ENCODE assay signal across 8 mouse cellular contexts in genomic region chr7:70279927-70280642, GRCm38 (mm10).
DNase-seq lines count a peak whose midpoint lies in the region; ATAC-seq and TF ChIP-seq lines count a peak whose summit lies in the region.

No protein-coding gene starts in this region.

- no peaks in the 10 kb centered on the region for H3K36me3 ChIP-seq in liver, adult 2 months (ENCODE audit: control insufficient read depth, insufficient read depth, low read length)
- H3K36me3 ChIP-seq in forebrain, embryonic 10.5 days (replicated peaks), result no peaks in the 10 kb centered on the region; the same call in 1 of the 2 replicates
- H3K36me3 ChIP-seq in neural tube, embryonic 14.5 days (ENCODE audit: control insufficient read depth, insufficient read depth, low read length), result no peaks in the 10 kb centered on the region

- peaks cover 7% of the 10 kb centered on the region; the same call in 1 of the 2 replicates for H3K4me1 ChIP-seq in liver, adult 2 months (ENCODE audit: control insufficient read depth, insufficient read depth, low read length)
- H3K4me1 ChIP-seq in forebrain, embryonic 10.5 days, result peaks cover 53% of the 10 kb centered on the region
- peaks cover 11% of the 10 kb centered on the region; the same call in 1 of the 2 replicates for H3K4me1 ChIP-seq in neural tube, embryonic 14.5 days (ENCODE audit: control insufficient read depth, insufficient read depth, low read length)

- no peak for ATAC-seq in neural tube, embryonic 14.5 days (ENCODE audit: low read depth)

- no peaks in the 10 kb centered on the region for H3K9me3 ChIP-seq in forebrain, embryonic 10.5 days
- H3K9me3 ChIP-seq in neural tube, embryonic 14.5 days (ENCODE audit: control insufficient read depth, low read length), result no peaks in the 10 kb centered on the region

- H3K9ac ChIP-seq in liver, adult 2 months (ENCODE audit: low read depth, low read length), result no peak overlapping the region
- no peak overlapping the region; the same call in 1 of the 2 replicates for H3K9ac ChIP-seq in neural tube, embryonic 14.5 days (replicated peaks; ENCODE audit: low read depth, low read length)

- TF ChIP-seq CTCF in liver, adult 2 months (IDR thresholded peaks at IDR 0.05; ENCODE audit: low read depth, low read length), result no peak

- 4% methylated on average over 31 of the region's 31 CpGs for WGBS in liver, adult 2 months
- under 1% methylated on average over 31 of the region's 31 CpGs for WGBS in forebrain, embryonic 10.5 days
- under 1% methylated on average over 31 of the region's 31 CpGs for WGBS in neural tube, embryonic 14.5 days

- no peaks in the 10 kb centered on the region for H3K79me2 ChIP-seq in liver, adult 2 months (ENCODE audit: control insufficient read depth, insufficient read depth, low read length)

- DNase-seq in liver, adult 2 months (ENCODE audit: extremely low read depth, low read depth, low spot score), result no peak
- DNase-seq in liver, result no peak
- peak; percentile 59 for DNase-seq in forebrain, embryonic 10.5 days (ENCODE audit: extremely low spot score, low spot score)
- DNase-seq in kidney, postnatal 10 days, result peak; percentile 20
- no peak for DNase-seq in right cerebral cortex, postnatal 4 days
- no peak for DNase-seq in urinary bladder, postnatal 14 days (ENCODE audit: low spot score)
- DNase-seq in c-Kit-positive CD71-positive TER-119-positive erythroid progenitor cells, embryonic 14.5 days (ENCODE audit: low spot score), result no peak

- peak overlapping the region; percentile 9; the same call in 1 of the 2 replicates for H3K4me3 ChIP-seq in liver, adult 2 months (ENCODE audit: insufficient read depth, low read depth, low read length)
- H3K4me3 ChIP-seq in forebrain, embryonic 10.5 days, result peak overlapping the region; percentile 39
- H3K4me3 ChIP-seq in neural tube, embryonic 14.5 days (ENCODE audit: low read depth, low read length), result peak overlapping the region; percentile 19

- H3K4me2 ChIP-seq in neural tube, embryonic 14.5 days (ENCODE audit: low read depth, low read length), result peak overlapping the region; percentile 36

- no peak overlapping the region for H3K27ac ChIP-seq in liver, adult 2 months (replicated peaks; ENCODE audit: insufficient read depth, low read depth, low read length)
- peak overlapping the region; percentile 66 for H3K27ac ChIP-seq in forebrain, embryonic 10.5 days
- no peak overlapping the region for H3K27ac ChIP-seq in neural tube, embryonic 14.5 days (ENCODE audit: low read depth, low read length)

- no peak for TF ChIP-seq POLR2A in liver, adult 2 months (IDR thresholded peaks at IDR 0.05; ENCODE audit: extremely low read depth, insufficient read depth, low read length)

- H3K27me3 ChIP-seq in liver, adult 2 months (ENCODE audit: control insufficient read depth, insufficient read depth, low read length), result peaks cover 22% of the 10 kb centered on the region
- H3K27me3 ChIP-seq in forebrain, embryonic 10.5 days (ENCODE audit: poor library complexity, severe bottlenecking), result peaks cover 91% of the 10 kb centered on the region
- peaks cover 40% of the 10 kb centered on the region for H3K27me3 ChIP-seq in neural tube, embryonic 14.5 days (ENCODE audit: control insufficient read depth, insufficient read depth, low read length)

Comparison
In these comparisons a context has a peak if more than half of its experiments do, and no peak if none do; other contexts are left out.
1. DNase-seq: peak in forebrain, embryonic 10.5 days (single experiment) and kidney, postnatal 10 days (single experiment); none in liver, adult 2 months (single experiment), liver (single experiment), right cerebral cortex, postnatal 4 days (single experiment), urinary bladder, postnatal 14 days (single experiment) and c-Kit-positive CD71-positive TER-119-positive erythroid progenitor cells, embryonic 14.5 days (single experiment).
2. Peak in every context shown above with its lines, with median percentiles within 50 percentile points of each other: H3K4me3 ChIP-seq.